Mouse (Mus musculus): Measurements from ENCODE around the gene 2310022B05Rik. TPM values are rescaled to one million over a fixed set of nuclear protein-coding genes. Genes with fewer than 3 reads are reported as not detected.

2310022B05Rik gene
- polyA plus RNA-seq, 1 experiment: 102 TPM

GRCm38 (mm10) chr8:124653568-124654475 lies 9.3 kb downstream of the 2310022B05Rik start:
- H3K27me3 ChIP-seq (ENCODE audit: control insufficient read depth, insufficient read depth, insufficient read length): no peaks in the 10 kb centered on the region
- peak overlapping the region; percentile 28 for H3K4me2 ChIP-seq (ENCODE audit: low read depth)
- H3K4me3 ChIP-seq: no peak overlapping the region
- H3ac ChIP-seq (ENCODE audit: control insufficient read depth, insufficient read length): no peak overlapping the region
- H3K36me3 ChIP-seq (ENCODE audit: control insufficient read depth, insufficient read depth): peaks cover 14% of the 10 kb centered on the region
- peaks cover 59% of the 10 kb centered on the region for H3K79me2 ChIP-seq (ENCODE audit: control insufficient read depth, insufficient read depth)
- no peak for TF ChIP-seq TCF12 (IDR thresholded peaks at IDR 0.05; ENCODE audit: insufficient read depth, poor library complexity, severe bottlenecking)
- peak in 1 of 3 experiments; percentile 37 for TF ChIP-seq MYOG (IDR thresholded peaks at IDR 0.05; ENCODE audit: control insufficient read depth in 1 of 3, insufficient read depth in 1 of 3, insufficient read length in 2 of 3, low read depth in 2 of 3)

DNA sequence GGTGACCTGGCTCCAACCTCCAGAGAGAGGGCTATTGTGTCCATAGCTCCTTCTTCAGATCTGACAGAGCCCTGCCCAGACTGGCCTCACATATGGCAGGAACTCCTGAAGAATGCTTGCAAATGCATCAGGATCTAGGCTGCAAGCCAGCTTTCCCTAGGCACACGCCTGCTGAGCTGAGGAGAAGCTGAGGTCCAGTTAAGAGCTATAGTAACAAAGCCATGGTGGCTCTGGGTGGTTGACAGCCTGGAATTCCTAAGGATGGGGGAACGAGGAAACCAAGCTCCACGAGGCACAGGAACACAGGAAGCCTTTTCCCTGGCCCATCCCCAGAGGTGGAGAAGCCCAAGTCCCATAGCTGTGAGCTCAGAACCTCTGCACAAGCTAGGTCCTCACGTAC lies 10.6 kb downstream of the 2310022B05Rik start:
- Histone ChIP-seq H3K79me2 (ENCODE audit: control insufficient read depth, insufficient read depth) (peaks cover 55% of the 10 kb centered on the region), H3K36me3 (ENCODE audit: control insufficient read depth, insufficient read depth) (peaks cover 14% of the 10 kb centered on the region), H3K4me2 (ENCODE audit: low read depth) (peak overlapping the region; percentile 1), H3K4me3 (no peak overlapping the region), H3K27me3 (ENCODE audit: control insufficient read depth, insufficient read depth, insufficient read length) (no peaks in the 10 kb centered on the region), H3ac (ENCODE audit: control insufficient read depth, insufficient read length) (no peak overlapping the region)
- TF ChIP-seq E2F4 (IDR thresholded peaks at IDR 0.05; ENCODE audit: insufficient read depth) (no peak), POLR2AphosphoS2 (IDR thresholded peaks at IDR 0.05; ENCODE audit: insufficient read length, low read depth) (no peak), TCF3 (IDR thresholded peaks at IDR 0.05; ENCODE audit: insufficient read length, low read depth) (no peak), MYOD1 (IDR thresholded peaks at IDR 0.05; ENCODE audit: control insufficient read depth in 1 of 3, insufficient read length in 2 of 3, low read depth in 2 of 3) (no peak), REST (IDR thresholded peaks at IDR 0.05; ENCODE audit: insufficient read depth, insufficient read length) (no peak), TCF12 (IDR thresholded peaks at IDR 0.05; ENCODE audit: insufficient read depth, poor library complexity, severe bottlenecking) (no peak), SRF (IDR thresholded peaks at IDR 0.05; ENCODE audit: control insufficient read depth, insufficient read length, low read depth) (no peak), POLR2A (IDR thresholded peaks at IDR 0.05; ENCODE audit: insufficient read length, low read depth) (no peak), MYOG (IDR thresholded peaks at IDR 0.05; ENCODE audit: control insufficient read depth in 1 of 3, insufficient read depth in 1 of 3, insufficient read length in 2 of 3, low read depth in 2 of 3) (no peak), USF1 (IDR thresholded peaks at IDR 0.05; ENCODE audit: low read depth) (no peak), MAX (IDR thresholded peaks at IDR 0.05; ENCODE audit: low read depth) (no peak), CEBPB (IDR thresholded peaks at IDR 0.05; ENCODE audit: insufficient read depth, poor library complexity, severe bottlenecking) (no peak)

- no peak overlapping the region for H3ac ChIP-seq (ENCODE audit: control insufficient read depth, insufficient read length)
- peaks cover 53% of the 10 kb centered on the region for H3K79me2 ChIP-seq (ENCODE audit: control insufficient read depth, insufficient read depth)
- no peak overlapping the region for H3K4me2 ChIP-seq (ENCODE audit: low read depth)
- H3K27me3 ChIP-seq (ENCODE audit: control insufficient read depth, insufficient read depth, insufficient read length): no peaks in the 10 kb centered on the region
- H3K36me3 ChIP-seq (ENCODE audit: control insufficient read depth, insufficient read depth): peaks cover 14% of the 10 kb centered on the region
- no peak overlapping the region for H3K4me3 ChIP-seq
- no peak for TF ChIP-seq POLR2A (IDR thresholded peaks at IDR 0.05; ENCODE audit: insufficient read length, low read depth)
- TF ChIP-seq MYOG (IDR thresholded peaks at IDR 0.05; ENCODE audit: control insufficient read depth in 1 of 3, insufficient read depth in 1 of 3, insufficient read length in 2 of 3, low read depth in 2 of 3): no peak
- TF ChIP-seq POLR2AphosphoS2 (IDR thresholded peaks at IDR 0.05; ENCODE audit: insufficient read length, low read depth): no peak
- TF ChIP-seq E2F4 (IDR thresholded peaks at IDR 0.05; ENCODE audit: insufficient read depth): no peak
- TF ChIP-seq TCF12 (IDR thresholded peaks at IDR 0.05; ENCODE audit: insufficient read depth, poor library complexity, severe bottlenecking): no peak
Observed at GRCm38 (mm10) chr8:124651776-124652175, 11.4 kb downstream of the 2310022B05Rik start.

GRCm38 (mm10) chr8:124648311-124648710 lies 14.9 kb downstream of the 2310022B05Rik start:
- TF ChIP-seq POLR2AphosphoS2 (IDR thresholded peaks at IDR 0.05; ENCODE audit: insufficient read length, low read depth) (no peak), REST (IDR thresholded peaks at IDR 0.05; ENCODE audit: insufficient read depth, insufficient read length) (no peak), MYOG (IDR thresholded peaks at IDR 0.05; ENCODE audit: control insufficient read depth in 1 of 3, insufficient read depth in 1 of 3, insufficient read length in 2 of 3, low read depth in 2 of 3) (no peak), POLR2A (IDR thresholded peaks at IDR 0.05; ENCODE audit: insufficient read length, low read depth) (no peak), USF1 (IDR thresholded peaks at IDR 0.05; ENCODE audit: low read depth) (no peak), MAX (IDR thresholded peaks at IDR 0.05; ENCODE audit: low read depth) (no peak), MYOD1 (IDR thresholded peaks at IDR 0.05; ENCODE audit: control insufficient read depth in 1 of 3, insufficient read length in 2 of 3, low read depth in 2 of 3) (no peak), CEBPB (IDR thresholded peaks at IDR 0.05; ENCODE audit: insufficient read depth, poor library complexity, severe bottlenecking) (no peak), E2F4 (IDR thresholded peaks at IDR 0.05; ENCODE audit: insufficient read depth) (no peak), TCF3 (IDR thresholded peaks at IDR 0.05; ENCODE audit: insufficient read length, low read depth) (no peak), SRF (IDR thresholded peaks at IDR 0.05; ENCODE audit: control insufficient read depth, insufficient read length, low read depth) (no peak), TCF12 (IDR thresholded peaks at IDR 0.05; ENCODE audit: insufficient read depth, poor library complexity, severe bottlenecking) (no peak)
- no peaks in the 10 kb centered on the region for H3K27me3 ChIP-seq (ENCODE audit: control insufficient read depth, insufficient read depth, insufficient read length)
- no peak overlapping the region for H3ac ChIP-seq (ENCODE audit: control insufficient read depth, insufficient read length)
- peaks cover 43% of the 10 kb centered on the region for H3K79me2 ChIP-seq (ENCODE audit: control insufficient read depth, insufficient read depth)
- H3K4me2 ChIP-seq (ENCODE audit: low read depth): no peak overlapping the region
- peaks cover 6% of the 10 kb centered on the region for H3K36me3 ChIP-seq (ENCODE audit: control insufficient read depth, insufficient read depth)
- H3K4me3 ChIP-seq: no peak overlapping the region
